Mouse (Mus musculus): Measurements from ENCODE around the gene Pard3b. TPM values are rescaled to one million over a fixed set of nuclear protein-coding genes. Genes with fewer than 3 reads are reported as not detected.

Pard3b gene
- total RNA-seq, 2 experiments from 2014 or later, result 3.3 to 6.1 TPM

- no peak for DNase-seq (ENCODE audit: extremely low spot score in 1 of 2, low spot score in 1 of 2)
Observed at GRCm38 (mm10) chr1:62055280-62055679, 416.7 kb downstream of the Pard3b start.

GRCm38 (mm10) chr1:62070617-62071016 is 432.0 kb downstream of the Pard3b start:
- DNase-seq (ENCODE audit: extremely low spot score in 1 of 2, low spot score in 1 of 2), result no peak

- DNase-seq (ENCODE audit: extremely low spot score in 1 of 2, low spot score in 1 of 2), result no peak
Observed at GRCm38 (mm10) chr1:62071139-62071538, 432.5 kb downstream of the Pard3b start.

GRCm38 (mm10) chr1:62076171-62076570 is 437.5 kb downstream of the Pard3b start:
- DNase-seq (ENCODE audit: extremely low spot score in 1 of 2, low spot score in 1 of 2), result no peak

- DNase-seq (ENCODE audit: extremely low spot score in 1 of 2, low spot score in 1 of 2), result no peak
Observed at GRCm38 (mm10) chr1:62081129-62081528, 442.5 kb downstream of the Pard3b start.

GRCm38 (mm10) chr1:62085995-62086394 is 447.4 kb downstream of the Pard3b start:
- DNase-seq (ENCODE audit: extremely low spot score in 1 of 2, low spot score in 1 of 2), result no peak

GRCm38 (mm10) chr1:62087464-62087863 is 448.8 kb downstream of the Pard3b start:
- DNase-seq (ENCODE audit: extremely low spot score in 1 of 2, low spot score in 1 of 2), result no peak

- no peak for DNase-seq (ENCODE audit: extremely low spot score in 1 of 2, low spot score in 1 of 2)
Observed at GRCm38 (mm10) chr1:62094885-62095284, 456.3 kb downstream of the Pard3b start.

- no peak for DNase-seq (ENCODE audit: extremely low spot score in 1 of 2, low spot score in 1 of 2)
Observed at GRCm38 (mm10) chr1:62122426-62122825, 483.8 kb downstream of the Pard3b start.

GRCm38 (mm10) chr1:62129186-62129585 is 490.6 kb downstream of the Pard3b start:
- no peak for DNase-seq (ENCODE audit: extremely low spot score in 1 of 2, low spot score in 1 of 2)

GRCm38 (mm10) chr1:62148134-62148533 is 509.5 kb downstream of the Pard3b start:
- no peak for DNase-seq (ENCODE audit: extremely low spot score in 1 of 2, low spot score in 1 of 2)

GRCm38 (mm10) chr1:62148786-62149185 is 510.2 kb downstream of the Pard3b start:
- no peak for DNase-seq (ENCODE audit: extremely low spot score in 1 of 2, low spot score in 1 of 2)

- DNase-seq (ENCODE audit: extremely low spot score in 1 of 2, low spot score in 1 of 2), result no peak
Observed at GRCm38 (mm10) chr1:62155970-62156369, 517.3 kb downstream of the Pard3b start.

- DNase-seq (ENCODE audit: extremely low spot score in 1 of 2, low spot score in 1 of 2), result no peak
Observed at GRCm38 (mm10) chr1:62159592-62159991, 521.0 kb downstream of the Pard3b start.

GRCm38 (mm10) chr1:62175013-62175640 is 536.5 kb downstream of the Pard3b start:
- DNase-seq (ENCODE audit: extremely low spot score in 1 of 2, low spot score in 1 of 2), result no peak

- DNase-seq (ENCODE audit: extremely low spot score in 1 of 2, low spot score in 1 of 2), result no peak
Observed at GRCm38 (mm10) chr1:62181638-62182037, 543.0 kb downstream of the Pard3b start.

- DNase-seq (ENCODE audit: extremely low spot score in 1 of 2, low spot score in 1 of 2), result no peak
Observed at GRCm38 (mm10) chr1:62182634-62183033, 544.0 kb downstream of the Pard3b start.

GRCm38 (mm10) chr1:62190786-62191185 is 552.2 kb downstream of the Pard3b start:
- DNase-seq (ENCODE audit: extremely low spot score in 1 of 2, low spot score in 1 of 2), result no peak

GRCm38 (mm10) chr1:62197515-62197914 is 558.9 kb downstream of the Pard3b start:
- no peak for DNase-seq (ENCODE audit: extremely low spot score in 1 of 2, low spot score in 1 of 2)

GRCm38 (mm10) chr1:62200919-62201318 is 562.3 kb downstream of the Pard3b start:
- DNase-seq (ENCODE audit: extremely low spot score in 1 of 2, low spot score in 1 of 2), result no peak

GRCm38 (mm10) chr1:62201686-62202257 is 563.1 kb downstream of the Pard3b start:
- no peak for DNase-seq (ENCODE audit: extremely low spot score in 1 of 2, low spot score in 1 of 2)

- no peak for DNase-seq (ENCODE audit: extremely low spot score in 1 of 2, low spot score in 1 of 2)
Observed at GRCm38 (mm10) chr1:62213285-62213684, 574.7 kb downstream of the Pard3b start.
